Mouse (Mus musculus) G1E (cell line): ENCODE results near the gene Med24.

ENCODE experiments used
- CTCF ChIP-seq: IDR thresholded peaks from 2 replicates; pipeline ENCODE4 v1.5.1; 2012; ENCODE audit warnings: low read depth, low read length, inconsistent platforms, mixed read lengths
- GATA1 ChIP-seq: IDR thresholded peaks from 2 replicates; pipeline ENCODE4 v1.6.1; 2012; ENCODE audit warnings: borderline replicate concordance, low read length, inconsistent platforms, mixed read lengths
- GATA2 ChIP-seq: IDR thresholded peaks from 2 replicates; pipeline ENCODE4 v1.6.1; 2012; ENCODE audit warnings: low read depth, low read length, inconsistent platforms, borderline replicate concordance
- POLR2AphosphoS5 ChIP-seq: IDR thresholded peaks from 2 replicates; pipeline ENCODE4 v1.6.1; 2012; ENCODE audit warnings: low read depth, low read length, inconsistent platforms; ENCODE audit not compliant: insufficient replicate concordance
- TAL1 ChIP-seq: conservative IDR thresholded peaks from 2 replicates; pipeline ENCODE4 v1.6.1; 2012; ENCODE audit warnings: low read depth, low read length, inconsistent platforms, mixed read lengths

DNA sequence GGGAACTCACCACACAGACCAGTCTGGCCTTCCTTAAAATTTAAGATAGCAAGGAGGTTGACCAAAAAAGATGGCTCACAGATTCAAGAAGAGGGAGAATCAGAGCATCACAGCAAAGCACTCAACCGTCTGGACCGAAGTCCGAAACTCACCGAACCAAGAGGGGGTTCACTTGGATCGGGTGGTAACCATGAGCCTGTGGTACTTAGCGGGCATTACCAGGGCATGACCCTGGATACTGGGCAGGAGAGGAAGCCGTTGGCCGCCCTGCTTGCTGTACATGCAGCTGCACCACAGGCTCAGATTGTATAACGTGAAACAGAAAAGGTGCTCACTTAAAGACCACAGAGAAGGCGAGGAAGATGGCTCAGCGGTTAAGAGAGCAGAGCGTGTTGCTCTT lies 32.0 kb downstream of the Med24 start:
- TF ChIP-seq CTCF (no peak), TAL1 (no peak), POLR2AphosphoS5 (no peak), GATA1 (no peak), GATA2 (no peak)
